Mouse (Mus musculus) liver, embryonic 12.5 days (tissue): ENCODE data around the gene Dgkz. TPM values are rescaled to one million over a fixed set of nuclear protein-coding genes. Genes with fewer than 3 reads are reported as not detected.

Experiments
- ATAC-seq: fragments of 200-750 bp; cut with Nextera tagmentation; 2 replicates; pipeline ENCODE4 v1.8.0; 2017; ENCODE audit warnings: moderate number of reproducible peaks, mild to moderate bottlenecking, moderate library complexity
- H3K27ac ChIP-seq: fragments of 300-500 bp; sonication (generic); 2 replicates; pipeline ENCODE4 v1.5.1; 2016; ENCODE audit warnings: mild to moderate bottlenecking
- H3K27me3 ChIP-seq: fragments of 300-500 bp; sonication (generic); replicated peaks from 2 replicates; pipeline ENCODE4 v1.6.1; 2016; ENCODE audit warnings: mild to moderate bottlenecking, moderate library complexity
- H3K36me3 ChIP-seq: fragments of 300-500 bp; sonication (generic); 2 replicates; pipeline ENCODE4 v1.6.1; 2016; ENCODE audit warnings: mild to moderate bottlenecking, moderate library complexity
- H3K4me1 ChIP-seq: fragments of 300-500 bp; sonication (generic); 2 replicates; pipeline ENCODE4 v1.6.1; 2016
- H3K4me2 ChIP-seq: fragments of 300-500 bp; sonication (generic); 2 replicates; pipeline ENCODE4 v1.6.1; 2016; ENCODE audit warnings: mild to moderate bottlenecking, moderate library complexity
- H3K4me3 ChIP-seq: fragments of 300-500 bp; sonication (generic); 2 replicates; pipeline ENCODE4 v1.5.1; 2016; ENCODE audit warnings: mild to moderate bottlenecking, moderate library complexity
- H3K9ac ChIP-seq: fragments of 300-500 bp; sonication (generic); 2 replicates; pipeline ENCODE4 v1.6.1; 2016; ENCODE audit warnings: mild to moderate bottlenecking, moderate library complexity
- H3K9me3 ChIP-seq: fragments of 300-500 bp; sonication (generic); replicated peaks from 2 replicates; pipeline ENCODE4 v1.6.1; 2016; ENCODE audit warnings: mild to moderate bottlenecking, moderate library complexity
- WGBS: fragments of 180-500 bp; shearing (Covaris S2); methylation state at CpG from one replicate; pipeline ENCODE4 v1.1.7; 2016; ENCODE audit not compliant: insufficient replicate concordance; 5-methylcytosine and 5-hydroxymethylcytosine counted together
- polyA plus RNA-seq: library from polyadenylated mRNA; unstranded; fragments of >200 nt; fragmentation: Nextera tagmentation; extraction: Ambion mirVana; gene quantifications from 2 replicates; pipeline ENCODE4 v1.2.1, GENCODE M21; 2016

Gene Dgkz
- polyA plus RNA-seq, 1 experiment from 2014 or later: 48.8 TPM

GRCm38 (mm10) chr2:91922586-91923414 is 52.9 kb downstream of the Dgkz start:
- Histone ChIP-seq H3K27me3 (peaks cover 74% of the 10 kb centered on the region), H3K9ac (no peak overlapping the region)
- 2% methylated on average over 37 of the region's 37 CpGs for WGBS

GRCm38 (mm10) chr2:91921790-91922570 is 53.7 kb downstream of the Dgkz start:
- ATAC-seq: peak; percentile 58
- Histone ChIP-seq H3K9ac (peak overlapping the region; percentile 20), H3K4me2 (peak overlapping the region; percentile 91), H3K36me3 (peaks cover 21% of the 10 kb centered on the region), H3K27ac (no peak overlapping the region), H3K4me3 (peak overlapping the region; percentile 60), H3K9me3 (no peaks in the 10 kb centered on the region), H3K4me1 (peaks cover 46% of the 10 kb centered on the region), H3K27me3 (peaks cover 74% of the 10 kb centered on the region)
- under 1% methylated on average over 64 of the region's 64 CpGs for WGBS

More at GRCm38 (mm10) chr2:91922586-91923414, 52.9 kb downstream of the Dgkz start:
- H3K4me3 ChIP-seq: peak overlapping the region; percentile 60
- ATAC-seq: no peak
- no peak overlapping the region for H3K27ac ChIP-seq
- H3K4me1 ChIP-seq: peaks cover 46% of the 10 kb centered on the region
- peaks cover 13% of the 10 kb centered on the region for H3K36me3 ChIP-seq
- peak overlapping the region; percentile 91 for H3K4me2 ChIP-seq
- H3K9me3 ChIP-seq: no peaks in the 10 kb centered on the region

GRCm38 (mm10) chr2:91921181-91921789 is 54.4 kb downstream of the Dgkz start:
- no peak overlapping the region for H3K27ac ChIP-seq
- peaks cover 70% of the 10 kb centered on the region for H3K27me3 ChIP-seq
- WGBS: 5% methylated on average over 31 of the region's 31 CpGs
- peak overlapping the region; percentile 20; the same call in 1 of the 2 replicates for H3K9ac ChIP-seq
- no peak for ATAC-seq
- H3K4me2 ChIP-seq: peak overlapping the region; percentile 91
- H3K36me3 ChIP-seq: peaks cover 23% of the 10 kb centered on the region
- H3K9me3 ChIP-seq: no peaks in the 10 kb centered on the region
- H3K4me3 ChIP-seq: peak overlapping the region; percentile 60
- H3K4me1 ChIP-seq: peaks cover 51% of the 10 kb centered on the region

GRCm38 (mm10) chr2:91920130-91920529 is 55.5 kb downstream of the Dgkz start:
- Histone ChIP-seq H3K27me3 (peaks cover 58% of the 10 kb centered on the region), H3K36me3 (peaks cover 26% of the 10 kb centered on the region), H3K9me3 (no peaks in the 10 kb centered on the region), H3K4me2 (no peak overlapping the region), H3K4me3 (no peak overlapping the region), H3K27ac (no peak overlapping the region), H3K4me1 (peaks cover 59% of the 10 kb centered on the region), H3K9ac (no peak overlapping the region)
- ATAC-seq: no peak
- WGBS: 49% methylated on average over 4 of the region's 4 CpGs

GRCm38 (mm10) chr2:91917096-91917495 is 58.6 kb downstream of the Dgkz start:
- 76% methylated on average over 7 of the region's 7 CpGs for WGBS
- Histone ChIP-seq H3K4me2 (no peak overlapping the region), H3K9ac (no peak overlapping the region), H3K36me3 (peaks cover 55% of the 10 kb centered on the region), H3K27me3 (peaks cover 28% of the 10 kb centered on the region), H3K4me1 (peaks cover 66% of the 10 kb centered on the region), H3K4me3 (no peak overlapping the region), H3K27ac (peak overlapping the region; percentile 57), H3K9me3 (no peaks in the 10 kb centered on the region)
- no peak for ATAC-seq

- ATAC-seq: peak; percentile 77
- H3K9ac ChIP-seq: no peak overlapping the region
- H3K27me3 ChIP-seq: peaks cover 21% of the 10 kb centered on the region
- peak overlapping the region; percentile 3; the same call in 1 of the 2 replicates for H3K4me2 ChIP-seq
- WGBS: 30% methylated on average over 7 of the region's 7 CpGs
- H3K4me3 ChIP-seq: no peak overlapping the region
- peaks cover 60% of the 10 kb centered on the region for H3K4me1 ChIP-seq
- no peaks in the 10 kb centered on the region for H3K9me3 ChIP-seq
- peak overlapping the region; percentile 57 for H3K27ac ChIP-seq
- peaks cover 61% of the 10 kb centered on the region for H3K36me3 ChIP-seq
Observed at GRCm38 (mm10) chr2:91916346-91916977, 59.2 kb downstream of the Dgkz start.

- no peak overlapping the region for H3K4me2 ChIP-seq
- H3K9ac ChIP-seq: no peak overlapping the region
- no peak overlapping the region for H3K4me3 ChIP-seq
- H3K36me3 ChIP-seq: peaks cover 78% of the 10 kb centered on the region
- H3K27me3 ChIP-seq: no peaks in the 10 kb centered on the region
- no peak overlapping the region for H3K27ac ChIP-seq
- no peaks in the 10 kb centered on the region for H3K9me3 ChIP-seq
- H3K4me1 ChIP-seq: peaks cover 53% of the 10 kb centered on the region
- 68% methylated on average over 7 of the region's 7 CpGs for WGBS
- ATAC-seq: no peak
Observed at GRCm38 (mm10) chr2:91913328-91914110, 62.1 kb downstream of the Dgkz start.

GRCm38 (mm10) chr2:91912616-91913015 is 63.0 kb downstream of the Dgkz start:
- no peaks in the 10 kb centered on the region for H3K9me3 ChIP-seq
- peaks cover 51% of the 10 kb centered on the region for H3K4me1 ChIP-seq
- no peak overlapping the region for H3K4me3 ChIP-seq
- WGBS: 54% methylated on average over 3 of the region's 3 CpGs
- H3K4me2 ChIP-seq: no peak overlapping the region
- peaks cover 75% of the 10 kb centered on the region for H3K36me3 ChIP-seq
- H3K9ac ChIP-seq: no peak overlapping the region
- no peak overlapping the region for H3K27ac ChIP-seq
- no peaks in the 10 kb centered on the region for H3K27me3 ChIP-seq
- no peak for ATAC-seq

- 82% methylated on average over 2 of the region's 2 CpGs for WGBS
- Histone ChIP-seq H3K4me3 (no peak overlapping the region), H3K27me3 (no peaks in the 10 kb centered on the region), H3K27ac (no peak overlapping the region), H3K9ac (no peak overlapping the region), H3K9me3 (no peaks in the 10 kb centered on the region), H3K4me1 (peaks cover 5% of the 10 kb centered on the region; the same call in 1 of the 2 replicates), H3K36me3 (peaks cover 58% of the 10 kb centered on the region), H3K4me2 (no peak overlapping the region)
- no peak for ATAC-seq
Observed at GRCm38 (mm10) chr2:91906141-91906540, 69.5 kb downstream of the Dgkz start.

GRCm38 (mm10) chr2:91904618-91905307 is 70.9 kb downstream of the Dgkz start:
- H3K9ac ChIP-seq: no peak overlapping the region
- no peak for ATAC-seq
- WGBS: 76% methylated on average over 5 of the region's 5 CpGs
- peaks cover 5% of the 10 kb centered on the region; the same call in 1 of the 2 replicates for H3K4me1 ChIP-seq
- H3K4me2 ChIP-seq: no peak overlapping the region
- H3K27ac ChIP-seq: no peak overlapping the region
- H3K9me3 ChIP-seq: no peaks in the 10 kb centered on the region
- H3K4me3 ChIP-seq: no peak overlapping the region
- H3K27me3 ChIP-seq: no peaks in the 10 kb centered on the region
- H3K36me3 ChIP-seq: peaks cover 54% of the 10 kb centered on the region
